Mouse (Mus musculus): ENCODE measurements at regions not wholly inside any gene's neighbourhood (a gene's known extent, or its start where the extent isn't known, plus 50 kb on each side); places are given as distances from the start of the nearest gene placed in this dataset.

DNA sequence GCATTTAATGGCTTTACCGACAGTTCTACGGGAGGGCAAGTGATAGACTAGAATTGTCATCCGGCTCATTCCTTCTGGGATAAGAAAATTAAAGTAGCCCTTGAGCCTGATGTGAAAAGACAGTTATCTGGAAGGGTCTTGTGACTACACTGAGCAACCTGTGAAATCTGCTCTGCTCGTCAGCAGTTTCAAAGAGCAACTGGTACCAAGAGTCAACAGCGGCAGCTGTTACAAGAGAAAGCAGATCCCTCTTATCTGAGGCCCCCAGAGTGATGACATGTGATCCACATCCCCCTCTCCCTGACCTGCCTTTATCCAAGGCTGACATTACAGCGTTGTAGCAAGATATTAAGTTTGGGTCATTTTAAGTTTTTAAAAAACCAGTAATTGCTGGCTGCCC is 52.6 kb upstream of the Unc13c start:
- DNase-seq, result no peak

DNA sequence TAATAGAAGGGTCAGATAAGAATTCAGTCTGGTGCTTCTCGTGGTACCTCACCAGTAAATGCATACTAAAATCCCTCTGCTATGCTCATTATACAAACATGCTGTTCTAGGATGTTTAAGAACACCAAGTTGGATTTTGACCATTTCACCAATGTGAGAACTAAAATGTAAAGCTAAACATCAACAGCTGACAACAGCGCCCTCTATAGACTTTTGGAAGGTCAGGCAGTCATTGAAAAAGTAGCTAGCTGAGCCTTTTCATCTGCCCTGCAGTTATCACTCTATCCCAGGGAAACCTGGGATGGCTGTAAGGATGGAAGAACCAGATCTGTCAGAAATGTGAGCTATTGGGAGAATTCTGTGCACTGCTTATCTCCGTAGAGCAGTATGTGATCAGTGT is 55.2 kb upstream of the Unc13c start:
- DNase-seq, result no peak

DNA sequence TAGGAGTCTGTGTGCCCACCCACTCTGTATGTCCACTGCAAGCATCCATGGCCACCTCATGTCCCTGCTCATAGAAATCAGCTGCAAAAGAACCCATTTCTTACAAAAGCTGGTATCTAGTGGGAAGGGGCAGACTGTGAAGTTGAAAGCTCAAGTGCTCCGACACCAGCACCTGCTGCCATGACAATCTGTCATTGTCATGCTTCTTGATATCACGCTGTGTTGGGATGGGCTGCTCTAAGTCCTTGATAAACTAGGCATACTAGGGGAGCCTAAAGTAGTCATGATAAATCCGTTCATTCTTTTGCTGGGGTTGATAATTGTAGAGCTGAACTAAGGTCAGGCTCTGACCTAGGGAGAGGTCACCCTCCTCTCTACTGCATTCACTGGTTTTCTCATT is 57.4 kb upstream of the Unc13c start:
- no peak for DNase-seq

DNA sequence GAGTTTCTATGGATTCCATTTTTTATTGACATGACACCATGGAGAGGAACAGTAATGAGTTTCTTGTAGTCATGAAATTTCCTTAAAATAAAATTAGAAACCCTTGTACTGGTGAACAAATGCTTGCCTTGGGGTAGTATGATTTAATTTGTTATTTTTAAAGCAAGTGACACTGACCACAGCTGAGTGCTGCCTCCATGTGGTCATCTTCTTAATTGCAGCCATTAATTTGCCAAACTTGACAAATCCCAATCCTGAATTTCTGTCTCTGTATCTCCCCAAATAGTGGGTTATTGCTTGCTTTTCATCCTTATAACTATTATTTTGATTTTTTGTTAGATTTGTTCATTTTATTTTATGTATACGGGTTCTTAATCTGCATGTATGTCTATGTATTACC is 59.7 kb upstream of the Unc13c start:
- DNase-seq, result peak; percentile 4

DNA sequence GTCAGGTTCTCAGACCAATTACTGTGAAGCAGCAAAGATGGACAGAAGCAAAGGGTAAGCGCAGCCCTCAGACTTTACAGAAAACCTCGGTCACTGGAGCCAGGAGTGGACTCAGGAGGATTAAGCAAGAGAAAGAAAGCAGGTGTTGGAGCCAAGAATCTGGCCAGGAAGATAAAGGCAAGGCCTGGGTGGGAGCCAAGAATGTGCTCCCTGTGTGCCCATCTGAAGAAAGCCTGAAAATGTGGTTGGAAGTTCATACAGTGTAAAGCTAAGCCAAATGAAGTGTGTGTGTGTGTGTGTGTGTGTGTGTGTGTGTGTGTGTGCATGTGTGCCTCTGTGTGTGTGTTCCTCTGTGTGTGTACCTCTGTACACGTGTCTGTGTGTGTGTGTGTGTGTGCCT is 64.2 kb upstream of the Wdr72 start:
- DNase-seq, result no peak

DNA sequence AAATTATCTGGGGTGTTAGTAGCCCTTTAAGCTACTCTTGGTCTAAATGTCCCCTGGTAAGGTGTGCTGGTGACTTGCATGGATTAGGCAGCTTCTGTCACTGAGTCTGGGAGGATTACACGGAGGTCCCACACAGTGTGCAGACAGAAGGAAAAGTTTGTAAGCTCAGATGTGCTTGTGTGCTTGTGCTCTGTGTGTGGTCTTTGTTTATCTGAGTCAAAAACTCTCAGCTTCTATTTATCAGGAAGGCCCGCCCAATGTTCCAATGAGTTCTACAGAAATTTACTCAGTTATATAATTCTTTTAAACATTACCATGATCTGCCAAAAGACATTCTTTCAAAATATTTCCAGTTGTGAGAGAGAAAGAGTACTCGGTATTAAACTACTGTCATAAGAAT is 60.4 kb upstream of the Wdr72 start:
- no peak for DNase-seq

DNA sequence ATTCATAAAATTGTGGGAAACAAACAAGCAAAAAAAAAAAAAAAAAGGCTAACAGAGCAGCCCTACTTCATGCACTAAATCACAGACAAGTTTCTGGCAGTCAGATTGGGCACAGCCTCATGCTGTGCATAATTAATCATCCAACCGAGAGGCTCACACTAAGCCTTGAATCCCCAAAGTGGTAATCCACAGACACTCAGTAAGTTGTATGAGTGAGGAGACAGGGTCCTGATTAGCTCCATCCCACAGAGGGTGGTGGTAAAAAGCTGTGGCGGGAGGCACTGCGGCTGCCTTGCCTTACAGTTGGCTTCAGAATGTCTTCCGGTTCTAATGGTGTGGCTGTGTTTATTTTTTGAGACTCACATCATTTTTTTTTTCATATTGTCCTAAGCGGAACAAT is 53.4 kb upstream of the Wdr72 start:
- DNase-seq, result no peak

DNA sequence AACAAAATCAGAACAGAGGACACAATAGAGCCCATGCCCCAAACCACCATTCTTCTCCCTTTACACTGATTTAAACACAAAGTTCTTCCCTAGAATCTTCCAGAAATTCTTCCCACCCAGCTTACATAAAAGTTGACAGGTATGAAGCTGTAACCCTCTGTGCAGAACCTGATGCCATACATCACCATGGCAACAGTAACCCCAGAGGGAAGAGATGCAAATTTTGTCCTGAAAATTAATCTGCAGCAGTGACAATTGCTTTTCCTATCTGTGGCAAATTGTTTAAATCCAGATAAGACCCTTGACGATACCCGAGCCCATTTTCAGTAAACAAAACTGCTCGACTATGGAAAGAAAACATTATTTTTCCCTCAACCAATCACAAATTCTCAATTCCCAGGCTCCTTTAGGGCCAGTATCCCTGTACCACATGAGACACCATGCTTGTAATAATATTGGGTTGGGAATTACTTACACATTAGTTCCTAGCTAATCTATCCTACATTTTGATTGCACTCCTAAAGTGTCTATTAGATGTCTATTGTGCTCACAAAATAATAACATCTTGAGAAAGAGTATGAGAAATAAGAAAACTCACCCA is 52.6 kb upstream of the Wdr72 start:
- DNase-seq, result no peak

DNA sequence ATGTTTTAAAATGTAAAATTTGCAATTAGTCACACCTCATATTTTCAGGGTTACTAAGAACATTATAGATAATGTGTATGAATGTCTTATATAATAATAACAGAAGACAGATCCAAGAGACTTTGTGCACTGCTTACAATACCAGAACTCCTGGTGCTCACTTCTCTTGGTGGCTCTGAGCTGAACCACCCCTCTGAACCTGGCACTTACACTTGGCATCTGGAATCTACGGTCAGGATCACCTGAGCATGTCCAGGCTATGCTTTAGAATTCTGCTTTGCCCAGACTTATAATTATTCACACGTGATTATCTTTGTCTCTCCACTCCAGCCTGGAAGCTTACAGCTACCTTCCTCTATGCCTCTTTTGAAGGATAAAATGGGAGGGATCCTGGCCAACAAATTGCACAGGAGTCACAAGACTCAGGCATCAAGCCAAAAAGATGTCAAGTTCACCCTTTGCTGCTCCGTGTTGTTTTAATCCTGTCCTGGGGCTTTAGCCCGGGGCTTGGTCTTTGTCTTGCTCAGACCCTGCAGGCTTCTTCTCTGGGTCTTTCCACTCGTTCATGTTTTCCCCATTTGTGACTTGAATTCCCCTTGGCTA is 51.8 kb upstream of the Wdr72 start:
- DNase-seq, result no peak

Measured in cerebellum, adult 11 months (tissue).